Mouse (Mus musculus) lung, embryonic 14.5 days (tissue): ENCODE measurements around the gene Tmem176b. TPM values are rescaled to one million over a fixed set of nuclear protein-coding genes. Genes with fewer than 3 reads are reported as not detected.

Experiments used
- ATAC-seq: fragments of 200-750 bp; cut with Nextera tagmentation; 2 replicates; pipeline ENCODE4 v1.8.0; 2017; ENCODE audit warnings: mild to moderate bottlenecking, moderate TSS enrichment, moderate library complexity; ENCODE audit not compliant: insufficient read depth
- DNase-seq: peaks from one replicate; pipeline ENCODE4 v3.0.0-alpha.2; 2015
- H3K27ac ChIP-seq: fragments of 300-500 bp; sonication (generic); 2 replicates; pipeline ENCODE4 v1.5.1; 2014; ENCODE audit warnings: low read depth, mild to moderate bottlenecking, moderate library complexity
- H3K27me3 ChIP-seq: fragments of 300-500 bp; sonication (generic); 2 replicates; pipeline ENCODE4 v1.6.1; 2014; ENCODE audit warnings: low read length, control low read depth; ENCODE audit not compliant: insufficient read depth
- H3K36me3 ChIP-seq: fragments of 300-500 bp; sonication (generic); 2 replicates; pipeline ENCODE4 v1.6.1; 2014; ENCODE audit warnings: control low read depth; ENCODE audit not compliant: insufficient read depth
- H3K4me1 ChIP-seq: fragments of 300-500 bp; sonication (generic); 2 replicates; pipeline ENCODE4 v1.6.1; 2014; ENCODE audit warnings: antibody characterized with exemption, control low read depth; ENCODE audit not compliant: insufficient read depth
- H3K4me2 ChIP-seq: fragments of 300-500 bp; sonication (generic); 2 replicates; pipeline ENCODE4 v1.6.1; 2014; ENCODE audit warnings: mild to moderate bottlenecking
- H3K4me3 ChIP-seq: fragments of 300-500 bp; sonication (generic); 2 replicates; pipeline ENCODE4 v1.5.1; 2014; ENCODE audit warnings: low read depth, low read length
- H3K9ac ChIP-seq: fragments of 300-500 bp; sonication (generic); 2 replicates; pipeline ENCODE4 v1.6.1; 2014
- H3K9me3 ChIP-seq: fragments of 300-500 bp; sonication (generic); 2 replicates; pipeline ENCODE4 v1.6.1; 2016; ENCODE audit warnings: low read depth, low read length, control low read depth
- CTCF ChIP-seq: IDR thresholded peaks from 2 replicates; pipeline ENCODE4 v1.5.1; 2016; ENCODE audit warnings: antibody characterized with exemption, low read depth
- WGBS: fragments of 180-500 bp; shearing (Covaris S2); extraction: QIAGEN DNeasy Blood & Tissue Kit; methylation state at CpG from one replicate; pipeline ENCODE4 v1.1.7; 2014; 5-methylcytosine and 5-hydroxymethylcytosine counted together
- polyA plus RNA-seq: library from polyadenylated mRNA; unstranded; fragments of >200 nt; fragmentation: Nextera tagmentation; extraction: Ambion mirVana; gene quantifications from 2 replicates; pipeline ENCODE4 v1.2.1, GENCODE M21; 2014

The Tmem176b gene
- polyA plus RNA-seq, 1 experiment from 2014 or later: 409 TPM

GRCm38 (mm10) chr6:48865152-48865745 lies 24.0 kb upstream of the Tmem176b start:
- ATAC-seq (no peak), DNase-seq (no peak)
- Histone ChIP-seq H3K27me3 (no peaks in the 10 kb centered on the region), H3K4me3 (no peak overlapping the region), H3K9me3 (no peaks in the 10 kb centered on the region), H3K4me2 (no peak overlapping the region), H3K9ac (no peak overlapping the region), H3K27ac (no peak overlapping the region), H3K4me1 (0 out of 2 replicates have a peak, but pooled peaks cover 4% of the 10 kb centered on the region), H3K36me3 (no peaks in the 10 kb centered on the region)
- WGBS: 73% methylated on average over 1 of the region's 1 CpGs
- TF ChIP-seq CTCF: no peak

GRCm38 (mm10) chr6:48864723-48865122 lies 23.4 kb upstream of the Tmem176b start:
- H3K4me1 ChIP-seq: 0 out of 2 replicates have a peak, but pooled peaks cover 4% of the 10 kb centered on the region
- no peak overlapping the region for H3K4me3 ChIP-seq
- H3K36me3 ChIP-seq: no peaks in the 10 kb centered on the region
- no peak for TF ChIP-seq CTCF
- no peak overlapping the region for H3K27ac ChIP-seq
- H3K27me3 ChIP-seq: no peaks in the 10 kb centered on the region
- no peak for ATAC-seq
- no peak overlapping the region for H3K4me2 ChIP-seq
- 51% methylated on average over 3 of the region's 3 CpGs for WGBS
- no peaks in the 10 kb centered on the region for H3K9me3 ChIP-seq
- no peak overlapping the region for H3K9ac ChIP-seq
- no peak for DNase-seq

DNA sequence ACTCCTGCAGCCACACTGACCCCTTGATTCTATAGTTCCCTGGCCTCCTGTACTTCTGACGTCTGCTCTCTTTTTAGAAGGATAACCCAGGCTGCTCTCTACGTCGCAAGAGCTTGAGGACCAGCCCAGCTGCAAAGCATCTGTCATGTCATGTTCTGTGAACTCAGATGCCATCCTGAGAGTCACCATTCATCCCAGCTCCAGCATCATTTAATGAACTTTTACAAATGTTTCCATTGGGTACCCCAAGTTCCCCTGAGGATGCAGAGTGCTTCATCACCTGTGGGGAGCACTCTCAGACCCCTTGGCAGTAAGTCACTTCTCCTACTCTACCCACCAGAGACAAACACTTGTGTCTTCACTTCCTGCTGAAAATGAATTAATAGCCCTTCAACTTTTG lies 22.9 kb upstream of the Tmem176b start:
- no peak for ATAC-seq

GRCm38 (mm10) chr6:48863488-48863887 lies 22.2 kb upstream of the Tmem176b start:
- no peak for ATAC-seq
- Histone ChIP-seq H3K9me3 (no peaks in the 10 kb centered on the region), H3K4me2 (no peak overlapping the region), H3K9ac (no peak overlapping the region), H3K27ac (no peak overlapping the region), H3K4me1 (0 out of 2 replicates have a peak, but pooled peaks cover 4% of the 10 kb centered on the region), H3K4me3 (no peak overlapping the region), H3K36me3 (no peaks in the 10 kb centered on the region), H3K27me3 (no peaks in the 10 kb centered on the region)
- 72% methylated on average over 7 of the region's 7 CpGs for WGBS
- DNase-seq: peak; percentile 47
- TF ChIP-seq CTCF: no peak

More for the DNA sequence above, 22.9 kb upstream of the Tmem176b start:
- no peak for TF ChIP-seq CTCF
- Histone ChIP-seq H3K9me3 (no peaks in the 10 kb centered on the region), H3K4me1 (0 out of 2 replicates have a peak, but pooled peaks cover 4% of the 10 kb centered on the region), H3K9ac (no peak overlapping the region), H3K4me2 (no peak overlapping the region), H3K27ac (no peak overlapping the region), H3K36me3 (no peaks in the 10 kb centered on the region), H3K27me3 (no peaks in the 10 kb centered on the region), H3K4me3 (no peak overlapping the region)
- WGBS: 26% methylated on average over 3 of the region's 3 CpGs
- no peak for DNase-seq

DNA sequence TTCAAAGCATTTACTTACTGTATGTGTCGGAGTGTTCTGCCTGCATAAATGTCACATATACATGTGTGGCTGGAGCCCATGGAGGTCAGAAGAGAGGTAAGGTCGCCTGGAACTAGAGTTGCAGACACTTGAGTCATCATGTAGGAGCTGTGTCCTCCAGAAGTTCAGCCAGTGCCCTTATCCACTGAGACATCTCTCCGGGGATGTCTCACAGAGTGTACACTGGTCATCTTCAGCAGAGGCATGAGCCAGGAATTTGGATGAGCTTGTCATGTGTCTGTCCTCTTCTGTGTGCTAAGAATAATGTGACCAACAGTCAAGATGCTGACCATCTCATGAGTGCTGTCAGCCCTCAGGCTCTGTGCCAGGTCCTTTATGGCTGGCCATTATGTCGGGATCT lies 21.5 kb upstream of the Tmem176b start:
- H3K9me3 ChIP-seq: no peaks in the 10 kb centered on the region
- no peak overlapping the region for H3K9ac ChIP-seq
- no peaks in the 10 kb centered on the region for H3K36me3 ChIP-seq
- H3K4me1 ChIP-seq: peaks cover 4% of the 10 kb centered on the region; the same call in 1 of the 2 replicates
- DNase-seq: peak; percentile 39
- no peak overlapping the region for H3K27ac ChIP-seq
- no peaks in the 10 kb centered on the region for H3K27me3 ChIP-seq
- H3K4me3 ChIP-seq: no peak overlapping the region
- 67% methylated on average over 4 of the region's 4 CpGs for WGBS
- no peak overlapping the region for H3K4me2 ChIP-seq
- ATAC-seq: 0 out of 2 replicates have a peak, but pooled peaks have one; percentile 14
- TF ChIP-seq CTCF: no peak

DNA sequence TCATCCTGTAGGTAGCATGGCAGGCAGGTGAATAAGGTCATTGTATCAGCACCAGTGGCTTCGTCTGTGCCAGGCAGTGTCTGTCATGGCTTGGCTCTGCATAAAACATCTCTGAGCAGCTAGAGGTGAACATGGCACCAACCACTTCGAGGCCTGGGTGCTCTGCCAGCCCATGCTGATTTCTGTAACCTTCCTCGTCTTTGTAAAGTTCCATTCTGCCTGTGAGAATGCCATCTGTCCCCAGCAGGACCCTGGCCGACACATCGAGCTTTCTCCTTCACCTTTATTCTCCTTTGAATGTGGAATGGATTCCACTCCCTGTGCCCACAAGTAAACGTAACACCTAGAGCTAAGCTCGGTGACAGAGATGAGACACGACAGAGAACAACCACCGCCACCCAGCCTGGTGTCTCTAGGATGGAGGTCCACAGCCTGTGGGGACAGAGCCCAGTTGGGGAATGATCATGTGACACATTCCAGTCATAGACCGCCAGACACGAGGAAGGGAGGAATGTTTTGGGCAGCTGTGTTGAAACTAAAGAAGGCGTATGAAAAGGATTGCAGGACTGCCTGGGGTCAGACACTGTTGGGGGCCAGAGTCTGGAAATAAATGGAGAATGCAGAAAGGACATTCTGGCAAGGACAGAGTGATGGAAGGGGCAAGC lies 20.5 kb upstream of the Tmem176b start:
- WGBS: 66% methylated on average over 12 of the region's 12 CpGs
- Histone ChIP-seq H3K9me3 (no peaks in the 10 kb centered on the region), H3K4me3 (no peak overlapping the region), H3K27me3 (no peaks in the 10 kb centered on the region), H3K4me2 (no peak overlapping the region), H3K36me3 (no peaks in the 10 kb centered on the region), H3K4me1 (peaks cover 4% of the 10 kb centered on the region; the same call in 1 of the 2 replicates), H3K27ac (no peak overlapping the region), H3K9ac (no peak overlapping the region)
- no peak for TF ChIP-seq CTCF
- ATAC-seq (peak; percentile 29; the same call in 1 of the 2 replicates), DNase-seq (peak; percentile 48)

DNA sequence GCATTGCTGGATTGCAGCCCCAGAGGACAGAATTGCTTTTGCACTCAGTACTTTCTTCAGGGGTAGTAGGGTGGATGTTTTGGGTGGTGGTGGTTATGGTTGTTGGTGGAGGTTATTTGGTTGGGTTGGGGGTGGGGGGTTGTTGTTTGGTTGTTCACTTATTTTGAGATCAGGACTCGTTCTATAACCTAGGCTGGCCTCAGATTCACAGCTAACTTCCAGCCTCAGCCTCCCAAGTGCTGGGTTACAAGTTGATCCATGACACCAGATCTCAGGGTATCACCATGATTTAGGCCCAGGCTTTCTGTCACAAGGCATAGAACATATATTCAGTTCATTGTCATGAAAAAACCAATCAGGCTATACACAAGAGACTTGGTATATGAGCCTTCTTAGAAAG lies 19.6 kb upstream of the Tmem176b start:
- Histone ChIP-seq H3K27ac (no peak overlapping the region), H3K9me3 (no peaks in the 10 kb centered on the region), H3K4me1 (peaks cover 4% of the 10 kb centered on the region; the same call in 1 of the 2 replicates), H3K9ac (no peak overlapping the region), H3K36me3 (no peaks in the 10 kb centered on the region), H3K4me3 (no peak overlapping the region), H3K27me3 (no peaks in the 10 kb centered on the region), H3K4me2 (no peak overlapping the region)
- TF ChIP-seq CTCF: no peak
- ATAC-seq (no peak), DNase-seq (no peak)
- 88% methylated on average over 1 of the region's 1 CpGs for WGBS
